Mouse (Mus musculus) CD4-positive, CD25-positive, alpha-beta regulatory T cell (primary cell): Measurements from ENCODE around the gene Tulp3. TPM values are rescaled to one million over a fixed set of nuclear protein-coding genes. Genes with fewer than 3 reads are reported as not detected.

Experiments used
- polyA plus RNA-seq: library from polyadenylated mRNA; unstranded; fragments of 100-300 nt; shearing (Covaris generic); gene quantifications from one replicate; pipeline ENCODE4 v1.2.1, GENCODE M21; 2017

Tulp3 gene
- polyA plus RNA-seq = 1.3 TPM

GRCm38 (mm10) chr6:128355726-128356416, at the start of gene Tulp3:
Gene Tulp3, minus strand, starts transcription at chr6:128355851.

GRCm38 (mm10) chr6:128398996-128399395, 43.3 kb upstream of the Tulp3 start, which contains the start of gene Nrip2:
Gene Nrip2, plus strand, starts transcription at chr6:128399296.

GRCm38 (mm10) chr6:128375192-128375591, 19.5 kb upstream of the Tulp3 start, which contains the start of the genes Tex52 and Gm44596:
Gene Tex52, plus strand, starts transcription at chr6:128375456.
Gene Gm44596, plus strand, starts transcription at chr6:128375503.

GRCm38 (mm10) chr6:128362381-128363006, 6.8 kb upstream of the Tulp3 start, which contains the start of the genes Rhno1 and Foxm1:
Gene Rhno1, minus strand, starts transcription at chr6:128362911.
Gene Foxm1, plus strand, starts transcription at chr6:128362967.

GRCm38 (mm10) chr6:128300134-128301001, 55.3 kb downstream of the Tulp3 start, which contains the start of gene Tead4:
Gene Tead4, minus strand, starts transcription at chr6:128300823.

Other genes starting within 250 kb of the Tulp3 start
- 7.7 TPM for gene Tspan9, start 212.3 kb downstream of the Tulp3 start, polyA plus RNA-seq
- not detected for gene Tead4, start 55.0 kb downstream of the Tulp3 start, polyA plus RNA-seq
- 61.2 TPM for gene Rhno1, start 7.1 kb upstream of the Tulp3 start, polyA plus RNA-seq
- gene Foxm1, start 7.1 kb upstream of the Tulp3 start, polyA plus RNA-seq = 3.7 TPM
- not detected for gene Tex52, start 19.6 kb upstream of the Tulp3 start, polyA plus RNA-seq
- not detected for gene Gm44596, start 19.7 kb upstream of the Tulp3 start, polyA plus RNA-seq
- 1.4 TPM for gene Nrip2, start 43.4 kb upstream of the Tulp3 start, polyA plus RNA-seq
- 38.7 TPM for gene Itfg2, start 69.1 kb upstream of the Tulp3 start, polyA plus RNA-seq
- gene Fkbp4, start 82.8 kb upstream of the Tulp3 start, polyA plus RNA-seq = 155 TPM
- gene Pzp, start 170.9 kb upstream of the Tulp3 start, polyA plus RNA-seq = not detected
- 0.22 TPM for gene A2ml1, start 225.8 kb upstream of the Tulp3 start, polyA plus RNA-seq